Mouse (Mus musculus): ENCODE results near the gene Mapkapk2.
"Not testable (repeated sequence)": the region's sequence is repeated elsewhere in the genome, so short reads cannot be mapped to it uniquely, and the experiment has no call there.

Mapkapk2 gene

GRCm38 (mm10) chr1:131097700-131098094 is at the start of gene Mapkapk2:
Mapkapk2 (minus strand) TSS chr1:131097826.
- peak; percentile 90 for DNase-seq

- DNase-seq, result no peak
These were observed 48.6 kb upstream of the Mapkapk2 start for GRCm38 (mm10) chr1:131146181-131146614.

- not testable (repeated sequence) for DNase-seq
These were observed 47.6 kb upstream of the Mapkapk2 start for GRCm38 (mm10) chr1:131145222-131145621.

GRCm38 (mm10) chr1:131142472-131142871 is 44.8 kb upstream of the Mapkapk2 start:
- no peak for DNase-seq

GRCm38 (mm10) chr1:131141449-131141848 is 43.8 kb upstream of the Mapkapk2 start:
- no peak for DNase-seq

GRCm38 (mm10) chr1:131139102-131140095 is 41.8 kb upstream of the Mapkapk2 start:
- no peak for DNase-seq

- DNase-seq, result peak; percentile 92
These were observed 40.8 kb upstream of the Mapkapk2 start, which contains the start of gene Dyrk3 for GRCm38 (mm10) chr1:131138191-131139016. Dyrk3 (minus strand) TSS chr1:131138340.

- DNase-seq, result peak; percentile 51
These were observed 40.1 kb upstream of the Mapkapk2 start for GRCm38 (mm10) chr1:131137717-131138118.

- no peak for DNase-seq
These were observed 39.5 kb upstream of the Mapkapk2 start for GRCm38 (mm10) chr1:131137111-131137510.

- no peak for DNase-seq
These were observed 38.5 kb upstream of the Mapkapk2 start for GRCm38 (mm10) chr1:131135960-131136629.

- DNase-seq, result peak; percentile 38
These were observed 37.4 kb upstream of the Mapkapk2 start for GRCm38 (mm10) chr1:131134942-131135522.

- no peak for DNase-seq
These were observed 36.6 kb upstream of the Mapkapk2 start for GRCm38 (mm10) chr1:131134231-131134630.

GRCm38 (mm10) chr1:131125987-131126744 is 28.5 kb upstream of the Mapkapk2 start:
- DNase-seq, result no peak

- DNase-seq, result no peak
These were observed 26.1 kb upstream of the Mapkapk2 start for GRCm38 (mm10) chr1:131123522-131124265.

GRCm38 (mm10) chr1:131121987-131122386 is 24.4 kb upstream of the Mapkapk2 start:
- peak; percentile 62 for DNase-seq

GRCm38 (mm10) chr1:131119026-131119425 is 21.4 kb upstream of the Mapkapk2 start:
- DNase-seq, result peak; percentile 72

- no peak for DNase-seq
These were observed 20.9 kb upstream of the Mapkapk2 start for GRCm38 (mm10) chr1:131118530-131118929.

GRCm38 (mm10) chr1:131116430-131117011 is 18.9 kb upstream of the Mapkapk2 start:
- DNase-seq, result no peak

- DNase-seq, result peak; percentile 72
These were observed 18.3 kb upstream of the Mapkapk2 start for GRCm38 (mm10) chr1:131115932-131116331.

GRCm38 (mm10) chr1:131112576-131112975 is 14.9 kb upstream of the Mapkapk2 start:
- DNase-seq, result no peak
